In the genomic region with DNA sequence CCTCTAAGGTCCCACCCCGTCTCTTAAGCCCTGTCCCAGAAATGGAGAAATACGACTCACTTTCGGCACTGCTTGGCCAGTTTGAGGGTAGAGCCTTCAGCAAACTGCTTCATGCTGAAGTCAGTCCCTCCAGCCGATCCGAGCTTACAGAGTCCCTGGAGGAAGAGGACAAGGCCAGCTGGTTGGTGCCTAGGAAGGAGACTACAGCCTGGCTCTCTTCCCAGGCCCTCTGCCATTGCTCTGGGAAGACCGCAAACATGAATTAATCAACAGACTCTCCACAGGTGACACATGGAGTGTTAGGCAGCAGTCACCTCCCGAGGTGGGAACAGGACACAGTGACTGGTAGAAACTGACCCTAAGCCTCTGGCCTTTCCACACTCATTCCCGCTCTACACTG, we compare ENCODE assay signal across 9 mouse cellular contexts.
"Had no signal": no experiment of that assay in that cellular context is flagged by ENCODE, and none has a peak within 500 bp of the region (broad histone marks: within the 10 kb centered on the region; RNA-seq: fewer than 3 reads in every experiment).

No protein-coding gene starts in this region.

- DNase-seq: kidney, postnatal 10 days; kidney, postnatal 36 days; liver; lung, adult 18-20 months; lung, postnatal 14 days; lung, postnatal 4 days; midbrain, embryonic 14.5 days; thymus, postnatal 25 days had no signal

- ATAC-seq: liver, embryonic 12.5 days had no signal
